Mouse (Mus musculus) ovary, adult 2 months (tissue): ENCODE measurements around the gene Cyp26a1. TPM values are rescaled to one million over a fixed set of nuclear protein-coding genes. Genes with fewer than 3 reads are reported as not detected.

Experiments
- polyA plus RNA-seq: library from polyadenylated mRNA; depleted of rRNA; stranded (reverse); fragments of >200 nt; gene quantifications from 2 replicates; pipeline ENCODE4 v1.2.3, GENCODE M21; 2012; rRNA removed

Gene Cyp26a1
- polyA plus RNA-seq, result 17.2 and 24.6 TPM in 2 replicates

DNA sequence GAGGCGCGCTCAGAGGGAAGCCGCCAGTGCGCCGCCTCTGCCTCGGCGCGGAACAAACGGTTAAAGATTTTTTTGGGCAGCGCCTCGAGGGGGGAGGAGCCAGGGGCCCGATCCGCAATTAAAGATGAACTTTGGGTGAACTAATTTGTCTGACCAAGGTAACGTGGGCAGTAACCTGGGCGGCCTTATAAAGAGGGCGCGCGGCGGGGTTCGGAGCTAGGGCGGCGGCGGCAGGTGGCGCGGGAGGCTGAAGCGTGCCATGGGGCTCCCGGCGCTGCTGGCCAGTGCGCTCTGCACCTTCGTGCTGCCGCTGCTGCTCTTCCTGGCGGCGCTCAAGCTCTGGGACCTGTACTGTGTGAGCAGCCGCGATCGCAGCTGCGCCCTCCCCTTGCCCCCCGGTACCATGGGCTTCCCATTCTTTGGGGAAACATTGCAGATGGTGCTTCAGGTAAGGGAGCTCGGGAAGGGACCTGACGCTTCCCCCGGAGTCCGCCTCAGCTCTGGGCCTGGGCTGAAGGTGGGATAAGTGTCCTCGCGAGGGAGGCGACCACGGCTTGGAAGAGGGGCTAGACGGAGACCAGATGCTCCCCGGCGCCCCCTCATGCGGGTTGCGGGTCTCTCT, at the start of gene Cyp26a1:
Gene Cyp26a1, plus strand, starts transcription at position 148 of the 622 bp plus-strand sequence.

DNA sequence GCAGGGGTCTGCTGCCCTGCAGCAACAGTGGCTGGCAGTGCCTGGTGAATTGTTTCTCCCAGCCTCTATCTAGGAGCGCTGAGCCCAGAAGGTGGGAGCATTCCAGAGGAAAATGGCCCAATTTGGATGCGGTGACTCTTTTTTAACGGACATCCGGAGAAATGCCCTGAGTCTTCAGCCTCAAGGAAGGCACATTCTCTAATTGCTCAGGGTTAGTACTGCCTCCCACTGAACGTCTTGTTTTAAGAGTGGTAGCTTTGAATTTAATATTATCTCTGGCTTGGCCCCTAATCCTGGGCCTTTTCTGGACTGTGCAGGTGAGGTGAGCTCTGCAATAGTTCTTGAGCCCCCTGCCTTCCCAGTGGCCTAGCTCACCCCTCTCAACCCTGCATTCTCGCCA, 12.3 kb upstream of the Cyp26a1 start, which contains the start of gene Cyp26c1:
Gene Cyp26c1, plus strand, starts transcription at position 301 of the 400 bp plus-strand sequence.

Other genes with a start within 250 kb of the Cyp26a1 start
- 3.3 and 3.5 TPM in 2 replicates for gene Exoc6, start 147.4 kb upstream of the Cyp26a1 start, polyA plus RNA-seq
- gene Cyp26c1, start 12.2 kb upstream of the Cyp26a1 start, polyA plus RNA-seq, result 0.08 and 0.09 TPM in 2 replicates